Mouse (Mus musculus) kidney, adult 2 months (tissue): ENCODE measurements around the gene Hnrnpul2. TPM values are rescaled to one million over a fixed set of nuclear protein-coding genes. Genes with fewer than 3 reads are reported as not detected.
"Not testable (repeated sequence)": the region's sequence is repeated elsewhere in the genome, so short reads cannot be mapped to it uniquely, and the experiment has no call there.

Experiments
- DNase-seq: peaks from one replicate; pipeline ENCODE4 v3.0.0; 2021
- H3K27ac ChIP-seq: fragments of 200-500 bp; 2 replicates; pipeline ENCODE4 v1.5.1; 2012; ENCODE audit warnings: low read depth, low read length, control low read depth, inconsistent platforms; ENCODE audit not compliant: insufficient read depth
- H3K27me3 ChIP-seq: fragments of 200-500 bp; replicated peaks from 2 replicates; pipeline ENCODE4 v1.6.1; 2012; ENCODE audit warnings: mild to moderate bottlenecking, moderate library complexity, low read length, inconsistent platforms; ENCODE audit not compliant: control insufficient read depth, insufficient read depth
- H3K36me3 ChIP-seq: fragments of 200-500 bp; 2 replicates; pipeline ENCODE4 v1.6.1; 2012; ENCODE audit warnings: mild to moderate bottlenecking, moderate library complexity, low read length, inconsistent platforms; ENCODE audit not compliant: control insufficient read depth, insufficient read depth
- H3K4me1 ChIP-seq: fragments of 200-500 bp; 2 replicates; pipeline ENCODE4 v1.6.1; 2011; ENCODE audit warnings: low read length; ENCODE audit not compliant: control insufficient read depth, insufficient read depth
- H3K4me3 ChIP-seq: fragments of 200-500 bp; 2 replicates; pipeline ENCODE4 v1.5.1; 2011; ENCODE audit warnings: mild to moderate bottlenecking, low read depth, low read length, control low read depth; ENCODE audit not compliant: insufficient read depth
- CTCF ChIP-seq: fragments of 200-500 bp; conservative IDR thresholded peaks from 2 replicates; pipeline ENCODE4 v1.5.1; 2011; ENCODE audit warnings: low read depth, mild to moderate bottlenecking, control low read depth, low read length, moderate library complexity, mixed read lengths; ENCODE audit not compliant: insufficient read depth, insufficient read length
- POLR2A ChIP-seq: fragments of 200-500 bp; IDR thresholded peaks from one replicate; pipeline ENCODE4 v1.6.1; 2011; ENCODE audit warnings: low read depth, low read length, control low read depth
- WGBS: fragments of 180-500 bp; shearing (Covaris S2); methylation state at CpG from one replicate; pipeline ENCODE4 v1.1.7; 2018; 5-methylcytosine and 5-hydroxymethylcytosine counted together
- polyA plus RNA-seq: library from polyadenylated mRNA; depleted of rRNA; stranded (reverse); fragments of >200 nt; gene quantifications from 2 replicates; pipeline ENCODE4 v1.2.3, GENCODE M21; 2012

Hnrnpul2 gene
- polyA plus RNA-seq, 1 experiment: 25.5 TPM

- H3K4me3 ChIP-seq: no peak overlapping the region
- no peak for DNase-seq
- H3K36me3 ChIP-seq: no peaks in the 10 kb centered on the region
- no peaks in the 10 kb centered on the region for H3K27me3 ChIP-seq
- no peak overlapping the region for H3K27ac ChIP-seq
- H3K4me1 ChIP-seq: no peaks in the 10 kb centered on the region
- WGBS: 67% methylated on average over 10 of the region's 10 CpGs
- TF ChIP-seq POLR2A: no peak
- no peak for TF ChIP-seq CTCF
Observed at GRCm38 (mm10) chr19:8852236-8852928, 32.6 kb downstream of the Hnrnpul2 start.

DNA sequence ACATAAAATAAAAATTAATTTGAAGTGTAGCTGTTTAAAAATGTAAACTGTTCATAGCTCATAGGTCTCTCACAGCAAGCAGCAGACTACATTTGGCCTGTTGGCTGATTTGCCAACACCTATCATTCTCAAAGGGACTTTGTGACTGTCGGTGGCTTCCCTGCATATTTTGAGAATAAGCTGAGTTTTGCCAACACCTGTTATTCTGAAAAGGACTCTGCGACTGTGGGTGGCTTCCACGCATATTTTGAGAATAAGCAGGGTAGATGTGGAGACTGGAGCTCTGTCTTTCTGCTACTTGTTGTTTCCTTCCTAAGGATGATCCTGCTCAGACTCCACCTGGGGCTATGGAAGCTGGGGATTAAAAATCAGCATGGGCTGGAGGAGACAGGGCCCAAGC lies 33.3 kb downstream of the Hnrnpul2 start:
- whole genome bisulfite sequencing: 76% methylated on average over 3 of the region's 3 CpGs
- TF ChIP-seq CTCF: no peak
- no peak for TF ChIP-seq POLR2A
- H3K4me1 ChIP-seq: no peaks in the 10 kb centered on the region

DNA sequence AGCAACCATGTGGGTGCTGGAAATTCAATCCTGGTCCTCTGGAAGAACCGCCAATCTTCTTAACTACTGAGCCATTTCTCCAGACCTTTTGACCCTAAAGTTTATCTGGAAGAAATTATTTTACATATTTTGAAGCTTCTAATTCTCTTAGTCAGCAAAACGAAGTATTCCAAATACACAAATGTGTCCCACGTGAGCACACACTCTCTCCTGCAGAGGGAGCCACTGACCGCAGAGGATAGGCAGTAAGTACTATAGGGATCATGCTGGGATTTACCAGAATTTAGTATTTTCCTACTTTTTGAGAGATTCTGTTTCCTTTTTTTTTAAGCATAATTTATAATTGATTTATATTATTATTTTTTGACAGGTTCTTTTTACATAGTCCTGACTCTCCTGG lies 37.9 kb downstream of the Hnrnpul2 start:
- Histone ChIP-seq H3K27ac (no peak overlapping the region), H3K36me3 (no peaks in the 10 kb centered on the region), H3K4me1 (no peaks in the 10 kb centered on the region), H3K4me3 (no peak overlapping the region), H3K27me3 (no peaks in the 10 kb centered on the region)
- TF ChIP-seq POLR2A: no peak
- TF ChIP-seq CTCF: peak; percentile 86
- 26% methylated on average over 4 of the region's 4 CpGs for WGBS
- peak; percentile 66 for DNase-seq

More for the DNA sequence above, 33.3 kb downstream of the Hnrnpul2 start:
- H3K27me3 ChIP-seq: no peaks in the 10 kb centered on the region
- DNase-seq: no peak
- no peak overlapping the region for H3K4me3 ChIP-seq
- H3K27ac ChIP-seq: no peak overlapping the region
- no peaks in the 10 kb centered on the region for H3K36me3 ChIP-seq

- peak; percentile 47 for DNase-seq
- Histone ChIP-seq H3K36me3 (no peaks in the 10 kb centered on the region), H3K4me3 (no peak overlapping the region), H3K27me3 (no peaks in the 10 kb centered on the region), H3K4me1 (no peaks in the 10 kb centered on the region), H3K27ac (no peak overlapping the region)
- TF ChIP-seq CTCF: peak; percentile 35; the same call in 1 of the 2 replicates
- no peak for TF ChIP-seq POLR2A
- 27% methylated on average over 1 of the region's 1 CpGs for WGBS
Observed at GRCm38 (mm10) chr19:8859018-8859417, 39.2 kb downstream of the Hnrnpul2 start.

GRCm38 (mm10) chr19:8864265-8864664 lies 44.5 kb downstream of the Hnrnpul2 start:
- no peaks in the 10 kb centered on the region for H3K4me1 ChIP-seq
- no peaks in the 10 kb centered on the region for H3K36me3 ChIP-seq
- no peak for DNase-seq
- H3K27me3 ChIP-seq: no peaks in the 10 kb centered on the region
- TF ChIP-seq CTCF (no peak), POLR2A (no peak)
- 83% methylated on average over 6 of the region's 6 CpGs for WGBS
- H3K4me3 ChIP-seq: no peak overlapping the region
- H3K27ac ChIP-seq: no peak overlapping the region

GRCm38 (mm10) chr19:8870381-8870780 lies 50.6 kb downstream of the Hnrnpul2 start:
- 67% methylated on average over 3 of the region's 3 CpGs for WGBS

DNA sequence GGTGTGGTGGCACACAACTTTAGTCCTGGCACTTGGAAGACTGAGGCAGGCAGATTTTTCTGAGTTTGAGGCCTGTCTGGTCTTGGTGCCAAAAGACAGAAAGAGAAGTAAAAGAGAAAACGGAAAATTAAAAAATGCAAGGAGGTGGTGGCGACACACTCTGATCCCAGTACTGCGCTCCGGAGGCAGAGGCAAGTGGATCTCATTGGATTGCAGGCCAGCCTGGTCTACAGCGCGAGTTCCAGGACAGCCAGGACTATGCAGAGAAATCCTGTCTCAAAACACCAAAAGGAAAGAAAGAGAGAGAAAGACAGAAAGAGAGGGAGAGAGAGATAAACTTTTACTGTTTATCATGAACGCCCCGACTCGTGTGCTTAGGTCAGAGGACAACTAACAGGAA lies 51.0 kb downstream of the Hnrnpul2 start:
- TF ChIP-seq POLR2A (no peak), CTCF (no peak)
- no peaks in the 10 kb centered on the region for H3K27me3 ChIP-seq
- peak overlapping the region; percentile 63 for H3K27ac ChIP-seq
- H3K4me3 ChIP-seq: peak overlapping the region; percentile 59
- 34% methylated on average over 9 of the region's 9 CpGs for WGBS
- peaks cover 2% of the 10 kb centered on the region; the same call in 1 of the 2 replicates for H3K36me3 ChIP-seq
- no peak for DNase-seq
- peaks cover 4% of the 10 kb centered on the region; the same call in 1 of the 2 replicates for H3K4me1 ChIP-seq

More at GRCm38 (mm10) chr19:8870381-8870780, 50.6 kb downstream of the Hnrnpul2 start:
- not testable (repeated sequence) for H3K36me3 ChIP-seq, DNase-seq, H3K4me3 ChIP-seq, H3K27me3 ChIP-seq, H3K4me1 ChIP-seq, H3K27ac ChIP-seq
